Mouse (Mus musculus) c-Kit-negative CD71-positive TER-119-positive erythroid progenitor cells, embryonic 14.5 days (primary cell): Measurements from ENCODE around the gene Uchl5.

ENCODE experiments used
- DNase-seq: peaks from one replicate; pipeline ENCODE4 v3.0.0-alpha.2; 2013; ENCODE audit warnings: low read depth, low spot score

Uchl5 gene

GRCm38 (mm10) chr1:143776446-143777411 is at the start of gene Uchl5, which contains the start of gene Trove2:
Gene Uchl5 (plus strand): TSS chr1:143777272.
Gene Trove2 (minus strand): TSS chr1:143777068.
- DNase-seq: peak; percentile 89

DNA sequence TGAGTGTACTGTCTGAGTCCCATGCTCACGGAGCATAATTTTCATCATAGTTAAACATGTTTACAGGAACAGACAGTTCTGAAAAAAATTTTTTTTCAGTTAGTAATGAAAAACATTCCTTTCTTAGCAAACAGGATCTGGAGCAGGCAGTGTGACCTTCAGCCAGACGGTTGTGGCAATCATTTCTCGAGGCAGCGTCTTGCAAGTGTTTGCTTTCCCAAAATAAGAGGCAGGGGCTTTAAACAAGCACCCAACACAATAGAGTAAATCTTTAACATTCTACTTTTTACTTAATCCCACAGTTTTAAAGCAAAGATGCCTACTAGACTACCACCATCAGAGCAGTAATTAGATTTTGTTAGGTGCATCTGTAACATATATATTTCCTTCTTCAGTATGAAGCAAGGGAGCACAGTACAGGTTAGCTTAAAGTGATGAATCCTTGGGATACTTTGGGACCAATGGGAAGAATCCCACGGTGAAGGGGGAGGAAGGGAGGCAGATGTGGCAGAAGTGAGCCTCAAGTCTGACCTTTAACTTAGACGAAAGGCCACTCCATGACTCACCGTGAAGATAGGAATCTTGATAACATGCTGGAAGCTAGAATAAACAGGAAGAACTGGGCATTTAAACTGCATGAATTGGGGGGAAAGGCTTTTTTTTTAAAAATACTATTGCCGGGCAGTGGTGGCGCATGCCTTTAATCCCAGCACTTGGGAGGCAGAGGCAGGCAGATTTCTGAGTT is 49.2 kb upstream of the Uchl5 start:
- no peak for DNase-seq

DNA sequence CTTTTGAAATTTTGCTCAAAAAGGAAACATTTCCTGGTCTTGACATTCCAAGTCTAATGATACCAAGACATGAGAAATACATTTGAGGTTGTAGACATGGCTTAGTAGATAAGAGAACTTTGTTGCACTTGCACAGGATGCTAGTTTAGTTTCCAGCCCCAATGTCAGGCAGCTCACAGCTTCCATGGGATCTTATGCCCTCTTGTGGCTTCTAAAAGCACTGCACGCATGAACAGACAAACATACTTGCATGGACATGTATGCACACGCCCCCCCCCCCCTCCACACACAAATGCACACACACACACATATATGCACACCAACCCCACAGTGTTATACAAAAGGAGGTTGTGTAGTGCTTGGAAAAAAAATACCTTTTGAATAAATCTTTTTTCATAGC is 46.2 kb upstream of the Uchl5 start:
- DNase-seq: peak; percentile 36

GRCm38 (mm10) chr1:143731691-143732090 is 45.4 kb upstream of the Uchl5 start:
- no peak for DNase-seq

- no peak for DNase-seq
Observed at GRCm38 (mm10) chr1:143733914-143734410, 43.1 kb upstream of the Uchl5 start.

DNA sequence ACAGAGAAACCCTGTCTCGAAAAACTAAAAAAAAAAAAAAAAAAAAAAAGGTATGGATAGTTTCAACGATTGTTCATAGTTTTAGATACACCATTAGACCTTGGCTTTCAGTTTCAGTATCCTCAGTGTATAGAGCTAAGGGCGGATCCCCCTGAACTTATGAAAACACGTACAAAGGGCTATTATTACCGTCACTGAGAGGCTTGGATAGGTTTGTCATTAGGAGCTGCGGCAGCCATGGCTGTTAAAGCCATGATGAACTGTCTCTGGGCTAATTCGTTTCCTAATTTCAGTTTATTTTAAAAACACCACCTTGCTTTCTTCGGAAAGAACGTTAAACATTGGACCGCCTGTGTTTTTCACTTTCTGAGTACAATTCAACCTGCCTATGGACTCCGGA is 38.3 kb upstream of the Uchl5 start:
- no peak for DNase-seq

DNA sequence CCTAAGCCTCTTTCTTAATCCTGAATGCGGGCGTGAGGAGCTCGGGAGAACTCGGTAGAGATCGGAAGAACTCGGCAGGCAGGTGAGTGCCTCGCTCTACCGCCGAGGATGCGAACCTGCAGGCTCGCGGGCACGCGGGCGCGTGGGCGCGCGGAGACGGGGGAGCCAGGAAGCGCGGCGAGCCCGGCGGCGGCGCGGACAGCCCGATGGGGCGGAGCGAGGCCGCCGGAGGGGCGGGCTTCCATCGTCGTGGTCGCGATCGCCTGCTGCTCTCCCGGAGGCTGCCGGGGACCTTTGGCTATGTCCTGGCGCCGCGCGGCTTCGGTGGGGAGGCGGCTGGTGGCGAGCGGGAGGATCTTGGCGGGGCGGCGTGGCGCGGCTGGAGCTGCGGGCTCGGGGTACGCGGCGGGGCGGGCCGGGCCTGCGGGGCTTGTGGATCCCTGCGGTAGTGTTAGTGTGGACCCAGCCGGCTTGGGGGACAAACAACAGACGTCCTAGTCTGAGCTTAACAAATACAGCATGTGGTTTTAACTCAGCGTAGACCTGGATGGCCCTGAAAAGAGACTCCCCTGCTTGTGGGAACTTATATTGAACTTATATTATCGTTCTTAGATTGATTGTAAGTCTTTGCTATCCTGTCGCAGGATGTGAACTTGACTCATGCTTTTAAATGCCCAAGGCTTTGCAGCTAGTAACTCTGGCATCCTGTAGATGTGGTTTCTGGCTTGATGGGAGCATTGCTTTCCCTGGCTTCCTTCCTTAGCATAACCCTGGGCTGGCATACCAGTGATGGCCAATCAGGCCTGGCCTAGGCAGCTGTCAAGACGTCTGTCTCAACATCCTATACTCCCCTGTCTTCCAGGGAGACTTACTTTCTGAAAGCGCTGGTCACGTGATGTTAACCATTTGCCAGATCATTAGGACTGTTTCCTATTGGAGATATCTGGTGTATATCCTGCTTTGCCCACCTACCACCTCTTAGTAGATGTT is 37.4 kb upstream of the Uchl5 start:
- peak; percentile 76 for DNase-seq

GRCm38 (mm10) chr1:143740581-143740980 is 36.5 kb upstream of the Uchl5 start:
- no peak for DNase-seq

DNA sequence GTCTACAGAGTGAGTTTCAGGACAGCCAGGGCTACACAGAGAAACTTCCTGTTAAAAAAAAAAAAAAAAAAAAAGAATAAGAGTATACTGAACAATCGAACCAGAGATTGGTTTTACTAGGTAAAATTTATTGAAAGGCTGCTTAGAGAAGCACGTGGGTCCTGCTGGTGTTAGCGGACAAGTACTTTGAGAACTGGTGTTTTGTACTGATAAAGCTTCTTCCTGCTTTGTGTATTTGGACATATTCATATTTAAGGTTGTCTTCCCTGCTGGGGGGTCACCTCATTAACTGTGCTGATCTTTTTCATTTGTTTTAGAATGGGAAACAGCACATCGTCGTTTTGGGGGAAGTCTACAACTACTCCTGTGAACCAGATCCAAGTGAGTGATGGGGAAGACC is 35.7 kb upstream of the Uchl5 start:
- DNase-seq: no peak

DNA sequence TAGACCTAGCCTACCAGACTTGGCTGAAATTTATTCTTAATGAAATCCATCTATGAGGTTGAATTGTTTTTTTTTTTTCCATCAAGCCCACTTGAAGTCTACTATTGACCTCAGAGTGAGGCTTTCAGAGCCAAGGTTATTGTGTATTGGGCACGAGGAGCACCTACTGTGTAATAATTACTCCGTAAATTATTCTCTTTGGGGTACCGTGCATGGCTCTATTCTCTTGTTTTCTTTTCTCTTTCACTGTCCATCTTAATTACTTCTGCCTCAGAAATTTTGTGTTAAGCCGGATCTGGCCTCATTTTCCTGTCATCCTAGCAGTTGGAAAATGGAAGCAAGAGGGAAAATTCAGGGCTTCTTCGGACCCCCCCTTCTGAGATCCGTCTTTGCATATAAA is 34.9 kb upstream of the Uchl5 start:
- no peak for DNase-seq

GRCm38 (mm10) chr1:143745871-143746270 is 31.2 kb upstream of the Uchl5 start:
- DNase-seq: no peak

- no peak for DNase-seq
Observed at GRCm38 (mm10) chr1:143762159-143762558, 14.9 kb upstream of the Uchl5 start.

DNA sequence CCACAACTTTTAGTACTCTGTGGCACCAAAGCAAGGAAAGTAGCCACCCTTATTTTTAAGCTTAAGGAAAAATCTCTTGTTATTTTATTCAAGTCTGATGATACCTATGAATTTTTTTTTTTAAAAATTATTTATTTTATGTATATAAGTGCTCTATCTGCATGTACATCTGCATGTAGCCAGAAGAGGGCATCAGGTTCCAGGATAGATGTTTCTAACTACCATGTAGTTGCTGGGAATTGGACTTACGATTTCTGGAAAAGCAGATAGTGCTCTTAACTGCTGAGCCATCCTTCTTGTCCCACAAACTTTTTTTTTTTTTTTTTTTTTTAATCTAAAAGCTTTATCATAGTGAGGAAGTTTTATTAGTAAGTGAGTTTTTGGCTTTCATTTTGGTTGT is 12.6 kb upstream of the Uchl5 start:
- DNase-seq: no peak

DNA sequence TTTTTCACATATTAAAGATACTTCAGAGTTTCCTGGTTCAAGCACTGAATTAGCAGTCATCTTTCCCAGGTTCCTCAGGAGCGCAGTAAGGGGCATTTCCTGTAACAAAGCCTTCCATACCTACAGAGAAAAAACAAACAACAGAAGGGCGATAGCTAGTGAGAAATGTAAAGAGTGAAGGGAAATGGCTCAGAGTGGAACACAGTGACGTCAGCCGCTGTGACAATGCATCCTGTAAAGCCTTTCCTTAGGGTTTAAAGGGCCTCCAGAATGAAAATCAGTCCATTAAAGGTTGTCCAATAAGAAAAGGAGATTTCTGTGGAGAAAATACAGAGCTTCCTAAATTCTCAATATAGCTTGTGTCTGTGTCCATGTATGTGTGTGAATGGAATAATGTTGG is 11.3 kb upstream of the Uchl5 start:
- DNase-seq: no peak

DNA sequence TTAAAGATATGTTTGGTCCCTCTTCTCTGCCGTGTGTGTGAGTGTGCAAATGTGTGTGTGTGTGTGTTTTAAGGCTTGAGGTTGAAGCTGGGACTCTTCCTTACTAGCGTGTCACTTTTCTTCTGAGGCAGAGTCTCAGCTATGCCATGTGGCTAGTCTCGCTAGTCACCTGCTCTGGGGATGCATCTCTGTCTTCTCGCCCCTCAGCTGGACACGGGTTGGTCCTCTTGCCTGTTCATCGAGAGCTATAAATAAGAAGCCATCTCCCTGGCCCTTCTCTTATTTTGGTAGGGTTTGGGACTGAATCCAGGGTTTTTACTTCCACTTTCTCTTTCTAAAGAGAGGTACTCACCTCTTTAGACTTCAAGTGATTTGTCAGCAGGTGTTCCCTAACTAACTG is 10.8 kb upstream of the Uchl5 start:
- DNase-seq: no peak

DNA sequence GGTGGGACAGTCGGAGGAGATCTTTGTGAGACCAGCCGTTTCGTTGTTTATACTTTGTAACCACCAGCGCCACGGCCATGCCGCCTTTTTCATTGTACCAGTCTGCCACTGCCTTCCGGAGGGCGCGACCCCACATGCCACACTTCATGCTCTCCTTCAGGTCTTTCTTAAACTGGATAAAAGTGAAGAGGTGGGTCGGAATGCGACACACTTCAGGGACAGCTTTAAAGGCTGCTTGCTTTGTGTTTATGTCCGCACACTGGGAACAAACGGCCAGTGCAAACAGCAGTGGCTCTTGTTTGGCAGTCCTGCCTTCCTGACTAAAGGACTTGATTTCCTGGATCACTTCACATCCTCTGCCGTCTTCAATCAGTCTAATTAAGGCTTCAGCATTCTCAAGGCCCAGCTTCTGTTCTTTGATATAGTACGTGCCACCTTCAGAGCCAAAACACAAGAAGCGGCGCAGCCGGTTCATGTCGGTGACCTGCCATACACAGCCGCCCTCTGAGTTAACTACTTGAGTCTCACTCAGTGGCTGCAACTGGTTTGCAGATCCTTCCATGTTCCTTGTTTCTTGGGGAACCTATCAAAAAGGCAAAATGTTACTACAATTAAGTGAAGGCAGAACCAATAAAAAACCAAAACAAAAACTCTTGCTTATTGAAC is 6.5 kb upstream of the Uchl5 start:
- DNase-seq: no peak

- no peak for DNase-seq
Observed at GRCm38 (mm10) chr1:143773082-143773481, 4.0 kb upstream of the Uchl5 start.

- DNase-seq: no peak
Observed at GRCm38 (mm10) chr1:143773909-143774308, 3.2 kb upstream of the Uchl5 start.

DNA sequence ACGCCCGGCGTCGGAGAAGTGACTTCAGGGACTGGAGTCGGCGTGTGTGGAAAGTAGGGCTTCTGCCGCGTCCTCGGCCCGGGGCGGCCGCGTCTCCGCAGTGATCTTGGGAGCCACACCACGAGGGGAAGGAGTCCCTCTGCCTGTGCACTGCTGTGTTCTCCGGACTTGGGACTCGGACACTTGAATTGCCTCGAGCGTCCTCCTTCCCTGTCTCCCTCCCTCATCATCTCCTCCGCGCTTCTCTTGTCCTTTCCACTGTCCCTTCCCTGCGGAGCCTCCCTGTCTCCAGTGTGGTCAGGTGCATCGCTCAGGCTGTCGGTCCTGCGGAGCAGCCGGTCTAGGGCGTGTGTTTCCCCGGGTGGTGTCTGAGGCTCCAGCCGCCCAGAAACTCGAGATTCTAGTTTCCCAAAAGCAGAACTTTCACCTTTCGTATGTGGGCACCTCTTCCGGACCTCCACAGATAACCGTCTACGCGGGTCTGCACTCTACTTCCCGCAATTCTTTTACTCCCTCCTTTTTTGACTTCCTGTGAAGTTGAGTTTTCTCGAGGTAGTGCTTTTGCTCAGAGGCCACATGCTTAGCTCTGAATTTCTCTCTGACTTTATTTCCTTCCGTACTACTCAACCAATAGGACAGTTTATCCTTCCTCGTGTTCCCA is 616 bp downstream of the Uchl5 start:
- DNase-seq: peak; percentile 43

- DNase-seq: peak; percentile 46
Observed at GRCm38 (mm10) chr1:143788584-143789227, 11.6 kb downstream of the Uchl5 start.
